Mouse (Mus musculus): ENCODE data around the gene Hist1h2ag.
A peak's percentile ranks its signal among the peaks of the same experiment; 100 is the strongest.
"Not testable (repeated sequence)": the region's sequence is repeated elsewhere in the genome, so short reads cannot be mapped to it uniquely, and the experiment has no call there.

Gene Hist1h2ag

DNA sequence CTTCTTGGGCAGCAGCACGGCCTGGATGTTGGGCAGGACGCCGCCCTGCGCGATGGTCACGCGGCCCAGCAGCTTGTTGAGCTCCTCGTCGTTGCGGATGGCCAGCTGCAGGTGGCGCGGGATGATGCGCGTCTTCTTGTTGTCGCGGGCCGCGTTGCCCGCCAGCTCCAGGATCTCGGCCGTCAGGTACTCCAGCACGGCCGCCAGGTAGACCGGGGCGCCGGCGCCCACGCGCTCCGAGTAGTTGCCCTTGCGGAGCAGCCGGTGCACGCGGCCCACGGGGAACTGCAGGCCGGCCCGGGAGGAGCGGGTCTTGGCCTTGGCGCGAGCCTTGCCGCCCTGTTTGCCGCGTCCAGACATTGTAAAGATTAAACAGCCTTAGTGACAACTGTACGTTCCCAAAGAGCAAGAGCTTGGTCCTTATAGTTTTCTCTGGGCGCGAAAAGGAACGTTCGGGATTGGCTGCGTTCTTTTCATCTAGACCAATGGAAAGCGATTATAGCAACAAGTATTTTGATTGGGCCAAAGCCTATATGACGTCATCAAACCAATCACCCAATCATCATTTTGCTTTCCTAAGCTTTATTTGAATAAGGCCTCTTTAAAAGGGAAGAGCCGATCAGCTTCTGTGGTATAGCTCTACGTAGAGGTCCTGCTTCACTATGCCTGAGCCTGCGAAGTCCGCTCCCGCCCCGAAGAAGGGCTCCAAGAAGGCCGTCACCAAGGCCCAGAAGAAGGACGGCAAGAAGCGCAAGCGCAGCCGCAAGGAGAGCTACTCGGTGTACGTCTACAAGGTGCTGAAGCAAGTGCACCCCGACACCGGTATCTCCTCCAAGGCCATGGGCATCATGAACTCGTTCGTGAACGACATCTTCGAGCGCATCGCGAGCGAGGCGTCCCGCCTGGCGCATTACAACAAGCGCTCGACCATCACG, at the start of gene Hist1h2ag, which contains the start of gene Hist1h2bj:
Gene Hist1h2ag, minus strand, starts transcription at position 377 of the 935 bp plus-strand sequence.
Gene Hist1h2bj, plus strand, starts transcription at position 647 of the 935 bp plus-strand sequence.
- peak; percentile 91 for ATAC-seq (ENCODE audit: low TSS enrichment)

DNA sequence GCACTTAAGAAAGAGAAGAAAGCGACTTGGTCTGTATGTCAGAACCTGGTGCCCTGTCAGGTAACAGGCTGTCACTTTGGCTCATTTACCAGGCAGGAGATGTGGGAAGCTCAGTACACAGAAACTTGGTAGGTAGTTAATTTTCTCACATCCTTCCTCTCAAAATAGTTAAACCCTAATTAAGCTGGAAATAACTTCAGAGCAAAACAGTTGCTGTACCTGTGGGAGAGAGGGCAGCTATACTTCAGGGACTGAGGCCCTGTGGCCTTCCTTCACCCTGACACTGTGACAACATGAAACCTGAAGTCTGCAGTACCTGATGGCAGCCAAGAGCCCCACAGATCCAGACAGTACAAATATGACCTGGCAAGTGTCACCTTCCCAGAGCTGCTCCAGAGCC, 41.4 kb upstream of the Hist1h2ag start, which contains the start of gene Vmn1r188:
Gene Vmn1r188, plus strand, starts transcription at position 301 of the 400 bp plus-strand sequence.
- not testable (repeated sequence) for ATAC-seq (ENCODE audit: low TSS enrichment)

- ATAC-seq (ENCODE audit: low TSS enrichment) = no peak
These were observed 20.7 kb upstream of the Hist1h2ag start for GRCm38 (mm10) chr13:22063468-22063867.

DNA sequence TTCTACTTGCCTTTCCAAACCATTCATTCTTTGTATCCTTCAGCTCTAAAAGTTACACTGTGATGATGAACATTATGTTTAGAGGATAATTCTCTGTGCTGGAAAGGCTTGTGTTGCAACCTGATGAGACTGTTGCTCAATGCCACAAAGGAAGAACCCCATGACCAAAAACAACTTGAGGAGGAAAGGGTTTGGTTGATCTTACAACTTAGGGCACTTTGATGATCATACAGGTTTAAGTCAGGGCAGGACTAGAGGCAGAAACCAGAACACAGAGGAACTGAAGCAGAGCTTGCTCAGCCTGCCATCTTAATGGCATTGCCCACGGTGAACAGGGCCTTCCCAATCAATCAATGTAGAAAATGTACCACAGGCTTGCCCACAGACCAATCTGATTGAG, 18.7 kb upstream of the Hist1h2ag start:
- ATAC-seq (ENCODE audit: low TSS enrichment) = no peak

DNA sequence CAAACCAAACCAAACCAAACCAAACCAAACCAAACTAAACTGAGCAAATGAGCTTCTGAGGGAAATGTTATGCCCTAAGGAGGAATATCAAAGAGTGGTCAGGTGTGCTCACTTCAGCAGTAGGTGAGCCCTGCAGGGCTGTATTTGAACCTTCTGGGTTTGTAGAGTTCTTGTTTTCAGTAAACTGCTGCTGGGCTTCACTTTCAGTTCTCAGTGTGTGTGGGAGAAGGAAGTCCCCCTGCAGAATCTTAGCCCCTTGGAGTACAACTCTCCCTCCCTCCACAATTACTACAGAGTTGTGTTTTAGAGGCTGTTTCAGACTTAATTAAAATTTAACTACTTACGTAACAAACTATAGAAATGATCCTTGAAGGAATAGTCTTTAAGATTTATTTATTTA, 11.0 kb upstream of the Hist1h2ag start:
- ATAC-seq (ENCODE audit: low TSS enrichment) = no peak

DNA sequence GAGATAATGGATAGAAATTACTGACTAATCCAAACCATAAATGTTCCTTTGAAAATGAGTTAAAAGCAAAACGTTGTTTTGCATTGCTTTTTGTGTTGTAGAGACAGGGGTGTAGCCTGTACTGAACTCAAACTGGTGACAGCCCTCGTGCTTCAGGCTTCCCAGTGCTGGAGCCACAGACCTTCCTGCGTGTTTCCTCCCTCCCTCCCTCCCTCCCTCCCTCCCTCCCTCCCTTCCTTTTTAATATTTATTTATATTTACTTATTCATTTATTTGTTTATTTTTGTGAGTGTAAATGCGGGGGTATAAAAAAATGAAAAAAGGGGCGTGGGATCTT, 8.7 kb upstream of the Hist1h2ag start:
- no peak for ATAC-seq (ENCODE audit: low TSS enrichment)

GRCm38 (mm10) chr13:22050591-22051522, 8.1 kb upstream of the Hist1h2ag start:
- ATAC-seq (ENCODE audit: low TSS enrichment) = peak; percentile 94

DNA sequence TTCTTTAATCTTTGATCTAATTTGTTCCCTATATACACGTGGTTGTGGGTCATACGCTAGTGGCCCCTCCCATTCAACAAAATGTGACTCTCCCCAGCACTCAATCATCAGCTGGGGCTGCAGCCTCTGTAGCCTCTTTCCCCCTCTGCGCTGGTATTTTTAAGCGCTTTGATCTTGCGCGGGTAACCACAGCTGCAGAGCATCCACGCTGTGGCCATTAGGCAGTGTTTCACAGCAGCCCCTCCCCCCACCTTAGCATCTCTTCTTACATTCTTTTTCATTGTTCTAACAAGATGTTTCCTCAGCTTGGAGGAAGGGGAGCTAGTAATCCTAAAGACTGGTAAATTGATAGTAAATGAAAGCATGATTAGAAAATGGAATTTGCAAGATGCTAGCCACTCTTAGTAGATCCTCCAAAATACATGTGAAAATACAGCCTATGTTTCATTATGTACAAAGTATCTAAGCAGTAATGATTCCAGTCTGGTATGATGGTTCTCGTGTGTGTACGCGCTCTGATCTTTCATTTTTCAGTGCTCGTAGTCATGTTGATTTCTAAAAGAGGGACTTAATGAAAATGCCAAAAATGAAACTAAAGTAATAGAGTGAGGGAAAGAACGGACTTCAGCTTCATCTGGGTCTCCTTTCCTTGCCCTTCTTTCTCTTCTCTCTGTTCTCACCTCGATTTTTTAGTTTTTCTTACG, 7.1 kb upstream of the Hist1h2ag start:
- ATAC-seq (ENCODE audit: low TSS enrichment) = 0 out of 2 replicates have a peak, but pooled peaks have one; percentile 9

DNA sequence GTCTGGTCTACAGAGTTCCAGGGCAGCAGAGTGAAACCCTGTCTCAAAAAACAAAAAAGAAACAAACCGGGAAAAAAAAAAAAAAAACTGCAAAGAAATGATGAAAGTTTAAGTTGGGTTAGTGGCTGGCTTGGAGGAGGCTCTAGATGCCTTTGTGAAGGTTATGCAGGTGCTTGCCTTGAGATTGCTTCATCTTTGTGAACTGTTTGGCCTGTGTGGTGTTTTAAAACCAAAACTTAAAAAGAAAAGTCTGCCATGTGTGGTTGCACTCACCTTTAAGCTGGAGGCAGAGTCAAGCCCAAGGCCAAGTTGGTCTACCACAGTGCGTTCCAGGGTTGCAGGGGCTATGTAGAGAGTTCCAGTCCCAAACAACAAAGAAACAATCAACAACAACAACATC, 6.3 kb upstream of the Hist1h2ag start:
- ATAC-seq (ENCODE audit: low TSS enrichment) = no peak

GRCm38 (mm10) chr13:22045311-22045710, 2.6 kb upstream of the Hist1h2ag start:
- ATAC-seq (ENCODE audit: low TSS enrichment) = no peak

DNA sequence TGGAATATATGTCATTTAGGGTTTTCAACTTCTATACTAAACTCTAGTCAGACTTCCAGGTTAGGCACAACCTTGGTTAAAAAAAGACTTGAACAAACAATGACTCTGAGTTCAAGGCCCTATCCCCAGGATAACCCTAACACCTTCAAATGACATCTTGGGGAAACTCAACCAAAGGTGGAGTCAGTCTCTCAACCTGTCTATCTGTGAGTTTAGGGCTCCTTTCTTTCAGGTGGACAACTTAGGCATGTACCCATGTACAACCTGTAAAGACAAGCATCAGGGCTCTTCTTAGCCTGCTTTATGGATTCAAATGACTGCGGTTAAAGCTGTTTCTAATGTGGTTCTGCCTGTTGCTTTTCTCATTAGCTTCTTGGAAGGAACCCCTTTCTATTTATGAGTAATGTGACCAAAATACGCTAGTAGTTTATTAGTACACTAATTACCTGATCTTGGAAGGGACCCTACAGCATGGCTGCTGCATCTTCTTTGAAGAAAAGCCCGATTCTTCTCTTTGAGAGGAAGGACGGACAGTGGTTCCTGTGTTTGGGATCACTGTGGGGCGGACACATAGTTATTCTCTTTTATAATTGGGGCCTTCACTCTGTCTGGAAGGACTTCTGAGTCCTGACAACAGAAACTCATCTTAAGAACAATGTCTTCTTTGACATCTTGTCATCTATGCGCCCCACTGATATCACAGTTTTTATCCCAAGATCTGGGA, 1.9 kb upstream of the Hist1h2ag start:
- ATAC-seq (ENCODE audit: low TSS enrichment) = no peak

- peak; percentile 62 for ATAC-seq (ENCODE audit: low TSS enrichment)
These were observed 1.0 kb upstream of the Hist1h2ag start for GRCm38 (mm10) chr13:22043503-22044431.

DNA sequence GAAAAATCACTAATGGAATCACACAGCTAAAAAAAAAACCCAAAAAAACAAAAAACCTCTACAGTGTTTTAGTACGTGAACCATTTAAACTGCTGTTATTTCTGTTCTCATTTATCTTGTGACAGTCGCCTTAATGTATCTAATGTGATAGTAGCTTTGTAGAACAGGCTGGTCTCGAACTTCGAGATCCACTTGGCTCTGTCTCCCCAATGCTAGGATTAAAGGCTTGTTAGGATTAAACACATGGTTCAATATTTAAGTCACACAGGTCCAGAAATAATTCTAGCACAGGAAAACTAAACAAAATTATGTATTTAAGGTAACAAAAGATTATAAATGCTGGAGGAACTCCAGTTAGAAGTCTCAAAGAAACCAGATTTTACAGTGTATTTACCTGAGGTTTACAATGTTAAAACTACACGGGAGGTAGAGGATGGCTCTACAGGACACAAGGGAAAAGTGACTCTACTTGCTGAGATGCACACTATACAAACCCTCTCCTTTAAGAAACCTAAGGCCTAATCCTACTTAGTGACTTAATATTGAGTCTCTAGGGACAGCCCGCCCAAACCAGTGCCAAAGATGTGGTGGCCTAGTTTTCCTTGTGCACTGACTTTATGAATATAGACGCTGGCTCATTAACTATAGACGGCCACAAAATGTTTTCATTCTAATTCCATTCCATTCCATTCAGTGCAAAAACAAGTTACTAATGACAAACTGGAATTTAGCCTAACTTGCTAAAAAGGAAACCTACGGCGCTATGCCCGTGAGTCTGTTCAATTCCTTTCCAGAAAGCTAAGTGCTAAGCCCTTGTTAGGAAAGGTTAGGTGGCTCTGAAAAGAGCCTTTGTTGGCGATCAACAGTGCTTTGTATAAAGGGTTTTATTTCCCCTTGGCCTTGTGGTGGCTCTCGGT, 835 bp downstream of the Hist1h2ag start:
- ATAC-seq (ENCODE audit: low TSS enrichment) = no peak

GRCm38 (mm10) chr13:22041142-22041536, 1.6 kb downstream of the Hist1h2ag start, which contains the start of gene Hist1h4i:
Gene Hist1h4i, minus strand, starts transcription at chr13:22041362.
- peak; percentile 81 for ATAC-seq (ENCODE audit: low TSS enrichment)

- ATAC-seq (ENCODE audit: low TSS enrichment) = no peak
These were observed 2.1 kb downstream of the Hist1h2ag start for GRCm38 (mm10) chr13:22040464-22041141.

DNA sequence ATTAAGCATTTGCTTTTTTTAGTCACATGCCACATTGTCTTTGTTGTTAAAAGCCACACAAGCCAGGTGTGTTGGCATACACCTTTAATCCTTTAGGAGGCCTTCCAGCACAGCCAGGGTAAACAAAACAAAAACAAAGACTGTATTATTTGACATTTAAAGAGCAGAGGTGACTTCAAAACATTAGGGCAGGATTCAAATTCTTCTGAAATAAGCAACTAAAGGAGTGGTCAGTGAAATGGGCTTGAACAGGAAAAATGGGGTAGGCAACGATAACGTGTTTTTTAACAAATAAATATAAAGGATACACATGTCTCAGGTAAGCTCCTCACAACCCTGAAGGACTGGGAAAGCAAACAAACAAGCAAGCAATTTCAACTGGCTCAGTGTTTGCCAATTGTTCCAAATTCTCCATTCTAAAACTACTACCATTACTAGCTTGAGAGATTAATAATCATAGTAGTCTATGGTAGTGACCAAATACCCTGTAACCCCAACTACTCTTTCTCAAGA, 2.7 kb downstream of the Hist1h2ag start:
- ATAC-seq (ENCODE audit: low TSS enrichment) = no peak

GRCm38 (mm10) chr13:22039364-22039763, 3.4 kb downstream of the Hist1h2ag start:
- ATAC-seq (ENCODE audit: low TSS enrichment) = no peak

- ATAC-seq (ENCODE audit: low TSS enrichment) = no peak
These were observed 5.3 kb downstream of the Hist1h2ag start for GRCm38 (mm10) chr13:22037415-22037814.

Data from frontal cortex, adult (tissue).